Mouse (Mus musculus): Measurements from ENCODE around the gene Ncs1.

DNA sequence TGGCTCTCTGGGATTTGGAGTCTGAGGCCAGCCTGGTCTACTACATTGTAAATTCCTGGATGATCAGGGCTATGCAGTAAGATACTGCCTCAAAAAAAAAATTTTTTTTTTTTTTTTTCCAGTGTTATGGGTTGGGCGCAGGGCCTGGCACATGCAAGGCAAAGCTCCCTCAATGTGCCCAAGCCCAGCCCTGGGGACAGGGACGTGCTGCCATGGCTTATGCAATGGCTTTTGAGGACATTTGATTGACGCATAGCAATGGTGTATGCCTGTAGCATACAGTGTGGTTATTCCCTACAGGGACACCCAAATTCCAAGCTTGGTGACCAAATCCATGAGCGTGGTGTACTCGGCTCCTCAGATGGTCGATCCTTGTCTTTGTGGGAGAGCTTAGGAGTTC, 5.8 kb upstream of the Ncs1 start:
- TF ChIP-seq CTCF (conservative IDR thresholded peaks at IDR 0.05; ENCODE audit: insufficient read depth, insufficient read length, low read depth, low read length): no peak
- no peak for TF ChIP-seq POLR2A (IDR thresholded peaks at IDR 0.05; ENCODE audit: low read depth, low read length)
